Mouse (Mus musculus): Measurements from ENCODE around the gene Adssl1. TPM values are rescaled to one million over a fixed set of nuclear protein-coding genes. Genes with fewer than 3 reads are reported as not detected.

Adssl1 gene
- total RNA-seq, 2 experiments from 2014 or later = 887 to 928 TPM

DNA sequence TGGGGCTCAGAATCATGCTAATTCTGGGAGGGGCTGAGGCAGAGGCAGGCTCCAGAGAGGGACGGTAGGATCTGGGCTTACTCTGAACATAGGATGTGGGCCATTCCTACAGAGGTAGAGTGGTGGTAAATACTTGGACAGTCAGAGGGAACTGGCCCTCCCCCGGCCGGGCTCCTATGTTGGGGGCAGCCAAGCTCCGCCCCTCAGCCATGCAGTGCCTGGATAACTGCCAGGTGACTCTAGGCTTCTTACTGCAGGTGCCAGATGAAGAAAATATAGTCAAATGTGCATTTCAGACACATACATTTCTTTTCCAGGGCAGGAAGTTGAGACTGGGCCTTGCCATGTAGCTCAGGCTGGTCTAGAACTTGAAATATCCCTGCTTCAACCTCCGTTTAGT, 57.2 kb downstream of the Adssl1 start:
- DNase-seq = no peak

GRCm38 (mm10) chr12:112677943-112678554, 58.2 kb downstream of the Adssl1 start:
- no peak for DNase-seq

DNA sequence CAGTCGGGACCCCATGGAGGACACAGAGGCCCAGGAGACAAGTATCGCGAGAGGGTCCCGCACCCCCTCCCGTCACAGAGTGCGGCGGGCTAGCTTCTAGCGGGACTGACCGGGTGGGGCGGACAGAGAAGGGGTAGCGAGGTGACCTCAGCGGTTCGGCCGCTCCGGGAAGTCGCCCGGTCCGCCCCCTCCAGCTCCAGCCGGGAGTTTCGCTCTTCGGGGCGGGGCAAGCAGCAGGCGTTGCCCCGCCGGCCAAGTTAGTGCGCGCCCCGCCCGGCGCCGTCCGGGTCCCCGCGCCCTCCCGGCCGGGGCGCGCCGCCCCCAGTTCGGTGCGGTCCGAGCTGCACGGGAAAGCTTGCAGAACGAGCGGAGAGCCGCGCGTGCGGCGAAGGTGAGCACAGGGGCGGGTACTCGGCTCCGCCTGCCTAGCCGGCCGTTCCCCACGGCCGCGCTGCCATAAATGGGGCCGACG, 58.7 kb downstream of the Adssl1 start, which contains the start of gene Zbtb42:
Gene Zbtb42 (plus strand): TSS at position 274 of the 472 bp plus-strand sequence.
- DNase-seq = peak; percentile 62

- DNase-seq = no peak
These were observed 59.5 kb downstream of the Adssl1 start for GRCm38 (mm10) chr12:112679027-112679996.

DNA sequence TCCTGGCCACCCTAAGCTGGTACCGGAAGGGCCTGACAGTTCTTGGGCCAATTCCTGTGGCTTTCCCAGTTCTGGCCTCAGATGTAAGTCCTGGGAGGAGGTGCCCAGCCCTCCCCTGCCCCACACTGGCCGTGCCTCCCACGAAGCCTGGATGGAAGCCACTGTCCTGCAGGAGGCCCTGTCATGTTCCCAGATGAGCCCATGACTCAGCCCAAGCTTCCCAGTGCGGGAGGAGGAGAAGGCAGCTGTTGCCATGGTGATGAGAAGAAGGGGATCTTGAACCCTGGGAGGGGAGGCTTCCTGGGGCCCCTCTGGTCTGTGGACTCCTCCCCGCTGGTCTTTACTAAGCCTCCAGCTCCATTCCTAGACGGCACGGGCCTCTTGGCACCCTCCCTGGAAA, 63.5 kb downstream of the Adssl1 start:
- no peak for DNase-seq

- no peak for DNase-seq
These were observed 68.6 kb downstream of the Adssl1 start for GRCm38 (mm10) chr12:112688458-112688857.

Small RNAs within 50 kb of the gene (microRNA-seq; reads per million reads assigned to microRNA genes)
- gene Mir6939 (ENCODE audit: borderline replicate concordance in 2 of 2) = 0 to 0.26 reads per million in 2 experiments

Other genes starting within 250 kb of the Adssl1 start
- 1 to 10 TPM in 1 of 2 experiments, under 1 TPM in 1; 0.69 to 5.5 TPM for gene A530016L24Rik, start 130.6 kb upstream of the Adssl1 start, total RNA-seq (2021)
- under 1 TPM in 1 of 2 experiments, not detected in 1; 0.18 TPM for gene Tmem179, start 103.3 kb upstream of the Adssl1 start, total RNA-seq (2021)
- 10 to 100 TPM; 10.3 to 10.9 TPM for gene Inf2, start 31.3 kb upstream of the Adssl1 start, total RNA-seq (2021)
- gene Siva1, start 24.6 kb downstream of the Adssl1 start, total RNA-seq (2021) = 10 to 100 TPM; 13.4 to 16.1 TPM
- gene Akt1, start 54.8 kb downstream of the Adssl1 start, total RNA-seq (2021) = 10 to 100 TPM; 63.5 to 69.7 TPM
- 1 to 10 TPM; 1.2 to 1.9 TPM for gene Zbtb42, start 58.8 kb downstream of the Adssl1 start, total RNA-seq (2021)
- 1 to 10 TPM; 8.8 to 9.1 TPM for gene Cep170b, start 100.4 kb downstream of the Adssl1 start, total RNA-seq (2021)
- 1 to 10 TPM; 3.5 to 3.9 TPM for gene Pld4, start 140.6 kb downstream of the Adssl1 start, total RNA-seq (2021)
- gene Ahnak2, start 182.6 kb downstream of the Adssl1 start, total RNA-seq (2021) = 10 to 100 TPM in 1 of 2 experiments, 1 to 10 TPM in 1; 4.9 to 11.8 TPM
- under 1 TPM; 0.46 to 0.96 TPM for gene Clba1, start 188.9 kb downstream of the Adssl1 start, total RNA-seq (2021)
- gene Cdca4, start 209.4 kb downstream of the Adssl1 start, total RNA-seq (2021) = 1 to 10 TPM; 3.4 to 3.5 TPM
- under 1 TPM in 1 of 2 experiments, not detected in 1; 0.11 TPM for gene Gpr132, start 248.2 kb downstream of the Adssl1 start, total RNA-seq (2021)

All from gastrocnemius, postnatal 25 days (tissue).